Mouse (Mus musculus): ENCODE measurements around the gene Snap25. TPM values are rescaled to one million over a fixed set of nuclear protein-coding genes. Genes with fewer than 3 reads are reported as not detected.

The Snap25 gene
- polyA plus RNA-seq, 1 experiment from 2014 or later, result 0.39 TPM

DNA sequence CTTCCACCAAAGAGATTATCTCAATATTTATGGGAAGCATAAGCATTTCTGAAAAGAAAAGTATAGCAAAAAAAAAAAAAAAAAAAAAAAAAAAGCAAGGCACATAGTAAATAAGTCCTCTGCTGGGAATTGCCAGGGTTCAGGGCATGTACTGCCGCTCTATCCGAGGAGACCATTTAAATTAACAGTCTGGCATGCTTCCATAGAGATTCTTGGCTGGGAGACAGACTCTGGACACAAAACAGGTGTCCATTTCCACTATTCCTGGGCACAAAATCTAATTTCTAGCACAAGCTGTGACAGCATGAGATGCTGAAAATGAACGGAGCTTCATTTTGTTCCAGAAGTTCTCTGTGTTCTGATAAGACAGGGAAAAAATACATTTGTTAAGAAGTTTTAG, 27.1 kb upstream of the Snap25 start:
- Histone ChIP-seq H3K27ac (no peak overlapping the region), H3K4me3 (no peak overlapping the region), H3K9me3 (replicated peaks) (no peaks in the 10 kb centered on the region), H3K4me1 (no peaks in the 10 kb centered on the region), H3K36me3 (no peaks in the 10 kb centered on the region), H3K27me3 (ENCODE audit: low read depth, poor library complexity, severe bottlenecking) (no peaks in the 10 kb centered on the region)
- WGBS, result 93% methylated on average over 3 of the region's 3 CpGs
- no peak for DNase-seq (ENCODE audit: low spot score)

DNA sequence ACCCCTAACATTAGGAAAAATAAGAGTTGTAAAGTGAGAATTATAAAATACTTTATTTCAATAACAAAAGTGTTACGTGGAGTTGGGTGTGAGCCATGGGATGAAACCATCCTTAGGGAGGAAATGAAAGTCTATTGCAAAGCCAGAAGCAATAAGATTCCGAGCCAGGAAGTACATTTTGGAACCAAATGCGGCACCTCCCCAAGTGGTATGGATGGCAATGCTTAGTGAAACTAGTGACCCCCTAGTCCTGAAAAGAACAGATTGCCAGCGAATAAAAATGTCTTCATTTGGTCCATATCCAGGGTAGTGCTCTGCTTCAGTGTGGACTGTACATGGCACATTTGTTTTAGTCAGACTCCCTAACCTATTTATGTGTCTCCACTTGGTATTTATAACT, 25.9 kb upstream of the Snap25 start:
- WGBS, result 89% methylated on average over 4 of the region's 4 CpGs
- no peaks in the 10 kb centered on the region for H3K27me3 ChIP-seq (ENCODE audit: low read depth, poor library complexity, severe bottlenecking)

DNA sequence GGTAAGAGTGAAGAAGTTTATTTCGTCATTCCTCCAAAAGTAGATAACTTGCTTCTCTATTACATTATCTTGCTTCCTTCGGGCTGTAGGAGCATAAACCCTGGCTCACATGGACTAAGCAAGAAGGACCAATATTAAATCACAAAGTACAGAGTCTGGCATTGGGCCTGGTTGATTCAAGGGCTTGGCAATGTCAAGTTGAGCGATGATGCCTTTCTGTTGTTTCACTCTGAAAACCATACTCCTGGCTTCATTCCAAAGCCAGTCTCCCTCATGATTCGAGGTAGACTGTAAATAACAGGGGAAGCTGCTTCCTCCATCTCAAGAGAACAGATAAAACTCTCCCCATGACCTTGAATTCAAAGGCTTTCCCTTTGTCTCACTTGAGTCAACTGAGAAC, 23.8 kb upstream of the Snap25 start:
- Histone ChIP-seq H3K4me1 (no peaks in the 10 kb centered on the region), H3K9me3 (replicated peaks) (no peaks in the 10 kb centered on the region), H3K27ac (no peak overlapping the region), H3K4me3 (no peak overlapping the region), H3K27me3 (ENCODE audit: low read depth, poor library complexity, severe bottlenecking) (no peaks in the 10 kb centered on the region), H3K36me3 (no peaks in the 10 kb centered on the region)
- DNase-seq (ENCODE audit: low spot score), result no peak
- WGBS, result 89% methylated on average over 4 of the region's 4 CpGs

More for the DNA sequence above, 25.9 kb upstream of the Snap25 start:
- Histone ChIP-seq H3K4me1 (no peaks in the 10 kb centered on the region), H3K9me3 (replicated peaks) (no peaks in the 10 kb centered on the region), H3K36me3 (no peaks in the 10 kb centered on the region), H3K27ac (no peak overlapping the region), H3K4me3 (no peak overlapping the region)
- no peak for DNase-seq (ENCODE audit: low spot score)

DNA sequence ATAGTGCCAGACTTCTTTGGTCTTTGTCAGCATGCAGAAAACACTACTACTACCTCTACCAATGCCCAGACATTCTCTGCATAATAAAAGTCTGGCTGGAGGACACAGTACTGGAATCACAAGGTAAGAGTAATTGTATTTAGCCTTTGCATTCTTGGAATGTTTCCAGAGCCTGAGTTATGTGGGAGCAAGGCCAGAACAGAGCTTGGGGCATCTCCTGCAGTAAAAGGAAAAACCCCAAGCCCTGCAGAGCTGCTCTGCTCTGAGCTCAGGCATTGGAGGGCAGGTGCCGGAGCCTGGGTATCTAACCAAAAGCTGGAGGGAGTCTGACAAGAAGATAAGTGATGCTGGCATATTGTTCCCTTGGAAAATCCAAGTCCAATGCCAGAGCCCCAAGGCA, 21.6 kb upstream of the Snap25 start:
- DNase-seq (ENCODE audit: low spot score), result no peak
- WGBS, result 81% methylated on average over 1 of the region's 1 CpGs
- Histone ChIP-seq H3K27ac (no peak overlapping the region), H3K9me3 (replicated peaks) (no peaks in the 10 kb centered on the region), H3K27me3 (ENCODE audit: low read depth, poor library complexity, severe bottlenecking) (no peaks in the 10 kb centered on the region), H3K4me1 (no peaks in the 10 kb centered on the region), H3K36me3 (no peaks in the 10 kb centered on the region), H3K4me3 (no peak overlapping the region)

DNA sequence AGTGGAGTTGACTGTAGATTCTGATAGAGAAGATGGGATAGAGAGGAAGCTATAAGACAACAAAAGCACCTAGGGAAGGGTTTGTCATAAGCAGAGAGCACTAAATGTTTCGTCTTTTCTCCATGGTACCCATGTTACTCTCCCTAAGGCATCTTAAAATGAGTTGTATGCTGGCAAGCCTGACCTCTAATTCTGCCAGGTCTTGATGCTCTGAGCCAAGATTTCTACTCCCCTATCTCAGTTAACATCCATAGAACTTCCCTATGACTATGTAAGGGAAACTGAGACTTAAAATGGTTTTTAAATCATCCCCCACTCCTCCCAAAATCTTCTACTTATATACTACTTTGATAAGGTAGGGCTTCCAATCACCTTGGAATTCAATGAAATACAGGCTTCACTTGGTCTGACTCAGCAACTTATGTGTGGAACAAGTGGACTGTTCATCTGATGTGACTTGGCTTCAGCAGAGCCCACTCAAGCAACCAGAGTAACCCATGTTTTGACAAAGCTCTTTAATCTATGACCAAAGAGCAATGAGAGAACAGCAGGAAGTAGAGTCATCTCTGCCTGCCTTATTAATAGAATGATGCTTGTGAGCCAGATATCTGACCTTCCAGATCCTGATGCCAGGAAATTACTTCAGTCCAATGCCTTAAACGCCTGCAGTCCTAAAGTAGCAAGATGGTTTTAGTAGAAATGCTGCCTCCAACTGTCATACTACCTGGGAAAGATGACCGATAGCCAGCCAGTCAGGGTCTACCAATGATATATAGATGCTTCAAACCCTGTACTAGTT, 13.6 kb upstream of the Snap25 start:
- no peaks in the 10 kb centered on the region for H3K9me3 ChIP-seq (replicated peaks)
- H3K36me3 ChIP-seq, result no peaks in the 10 kb centered on the region
- no peak overlapping the region for H3K4me3 ChIP-seq
- no peaks in the 10 kb centered on the region for H3K4me1 ChIP-seq
- no peaks in the 10 kb centered on the region for H3K27me3 ChIP-seq (ENCODE audit: low read depth, poor library complexity, severe bottlenecking)
- no peak overlapping the region for H3K27ac ChIP-seq
- 81% methylated on average over 3 of the region's 3 CpGs for WGBS
- no peak for DNase-seq (ENCODE audit: low spot score)

DNA sequence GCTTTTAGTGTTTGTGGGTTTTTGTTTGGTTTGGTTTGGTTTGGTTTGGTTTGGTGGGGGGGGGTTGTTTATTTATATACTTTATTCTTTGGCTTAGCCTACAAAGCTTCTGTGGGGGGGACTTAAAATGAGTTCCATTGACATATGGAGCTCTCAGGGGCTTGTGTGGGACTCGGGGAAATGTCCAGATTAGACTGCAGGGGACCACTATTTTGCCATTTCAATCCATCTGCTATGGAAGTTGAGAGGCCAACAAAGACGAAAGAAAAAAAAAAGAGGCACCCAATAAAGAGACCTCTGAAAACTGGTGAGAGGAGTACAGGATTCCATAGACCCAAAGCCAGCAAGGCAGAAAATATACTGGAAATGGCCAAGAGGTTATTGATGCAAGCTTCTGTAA, 9.9 kb upstream of the Snap25 start:
- H3K27me3 ChIP-seq (ENCODE audit: low read depth, poor library complexity, severe bottlenecking), result no peaks in the 10 kb centered on the region
- no peaks in the 10 kb centered on the region for H3K9me3 ChIP-seq (replicated peaks)
- H3K36me3 ChIP-seq, result no peaks in the 10 kb centered on the region
- DNase-seq (ENCODE audit: low spot score), result no peak
- H3K4me3 ChIP-seq, result no peak overlapping the region
- 82% methylated on average over 2 of the region's 2 CpGs for WGBS
- no peaks in the 10 kb centered on the region for H3K4me1 ChIP-seq
- H3K27ac ChIP-seq, result no peak overlapping the region

DNA sequence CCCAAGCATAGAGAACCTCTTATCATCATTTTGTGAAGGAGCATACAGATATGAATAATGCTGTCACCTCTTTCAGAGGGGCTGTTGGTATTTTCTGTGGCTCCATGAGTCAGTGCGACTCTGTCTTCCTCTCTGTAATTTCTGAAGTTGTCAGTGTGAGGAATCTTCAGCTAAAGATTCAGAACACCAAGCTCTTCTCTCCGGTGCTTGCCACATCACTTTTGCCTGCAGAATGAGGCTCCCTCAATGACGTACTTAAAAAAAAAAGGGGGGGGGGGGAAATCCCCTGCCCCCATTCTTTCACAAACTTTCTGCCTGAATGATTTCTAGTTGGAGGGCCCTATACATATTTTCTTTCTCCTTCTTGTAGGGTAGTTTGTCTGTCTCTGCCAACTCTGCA, 2.1 kb upstream of the Snap25 start:
- H3K27me3 ChIP-seq (ENCODE audit: low read depth, poor library complexity, severe bottlenecking), result peaks cover 4% of the 10 kb centered on the region; the same call in 1 of the 2 replicates
- 55% methylated on average over 3 of the region's 3 CpGs for WGBS
- peaks cover 24% of the 10 kb centered on the region for H3K4me1 ChIP-seq
- no peaks in the 10 kb centered on the region for H3K36me3 ChIP-seq
- DNase-seq (ENCODE audit: low spot score), result no peak
- H3K27ac ChIP-seq, result no peak overlapping the region
- no peaks in the 10 kb centered on the region for H3K9me3 ChIP-seq (replicated peaks)
- H3K4me3 ChIP-seq, result no peak overlapping the region

DNA sequence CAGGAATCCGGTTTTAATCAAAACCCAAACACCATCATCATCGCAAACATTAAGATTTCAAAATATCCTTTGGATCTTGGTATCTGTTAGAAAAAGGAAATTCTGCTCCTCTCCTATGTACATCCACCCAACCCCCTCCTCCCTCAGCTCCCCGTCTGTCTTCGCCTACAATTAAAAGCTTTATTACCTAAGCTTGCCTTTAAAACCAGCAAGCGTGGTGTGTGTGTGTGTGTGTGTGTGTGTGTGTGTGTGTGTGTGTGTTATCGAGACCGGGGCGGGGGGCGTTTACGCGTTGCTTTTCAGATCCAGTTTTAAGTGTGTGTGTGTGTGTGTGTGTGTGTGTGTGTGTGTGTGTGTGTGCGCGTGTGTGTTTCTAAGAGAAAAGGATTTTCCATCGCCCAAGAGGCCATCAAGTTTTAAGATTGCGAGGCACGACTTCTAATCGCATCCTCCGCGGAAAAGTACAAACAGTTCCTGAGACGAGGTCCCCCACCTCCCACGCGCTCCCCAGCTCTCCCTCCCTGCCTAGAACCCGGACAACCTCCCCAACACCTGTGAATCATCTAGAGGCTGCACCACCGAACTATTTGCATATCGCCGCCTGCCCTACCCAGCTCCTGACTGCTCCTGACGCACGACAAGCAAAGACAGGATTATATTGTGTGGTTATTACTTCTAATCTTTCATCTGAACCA, 1.4 kb upstream of the Snap25 start:
- peak; percentile 48 for DNase-seq (ENCODE audit: low spot score)
- WGBS, result 7% methylated on average over 22 of the region's 28 CpGs
- H3K27me3 ChIP-seq (ENCODE audit: low read depth, poor library complexity, severe bottlenecking), result peaks cover 4% of the 10 kb centered on the region; the same call in 1 of the 2 replicates
- no peaks in the 10 kb centered on the region for H3K36me3 ChIP-seq
- H3K27ac ChIP-seq, result no peak overlapping the region
- peak overlapping the region; percentile 55 for H3K4me3 ChIP-seq
- peaks cover 24% of the 10 kb centered on the region for H3K4me1 ChIP-seq
- no peaks in the 10 kb centered on the region for H3K9me3 ChIP-seq (replicated peaks)

DNA sequence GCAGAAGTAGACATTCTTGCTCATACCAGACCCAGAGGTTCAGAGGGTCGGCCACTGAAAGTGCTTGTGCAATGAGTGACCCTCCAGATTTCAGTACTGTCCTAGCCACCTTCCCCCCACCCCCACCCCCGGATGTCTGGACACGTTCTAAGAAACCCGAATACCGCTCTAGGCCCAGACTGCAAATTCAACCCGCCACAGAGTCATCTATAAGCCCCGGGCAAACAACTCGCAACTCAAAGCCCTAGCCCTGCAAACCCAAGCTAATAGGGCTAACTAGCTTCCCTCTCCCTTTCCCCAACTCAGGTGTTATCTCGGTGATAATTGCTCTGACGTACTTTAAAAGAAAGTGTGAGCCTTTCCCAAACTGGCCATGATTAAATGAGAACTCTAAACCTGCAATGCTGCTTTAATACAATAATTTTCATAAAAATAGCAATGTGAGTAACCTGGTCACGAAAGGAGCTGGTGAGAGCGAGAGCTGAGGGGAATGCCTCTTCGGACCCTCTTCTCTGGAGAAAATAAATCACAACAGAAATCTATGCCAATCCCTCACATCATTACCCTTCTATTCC, 725 bp upstream of the Snap25 start:
- peaks cover 4% of the 10 kb centered on the region; the same call in 1 of the 2 replicates for H3K27me3 ChIP-seq (ENCODE audit: low read depth, poor library complexity, severe bottlenecking)
- peaks cover 24% of the 10 kb centered on the region for H3K4me1 ChIP-seq
- no peaks in the 10 kb centered on the region for H3K36me3 ChIP-seq
- peak overlapping the region; percentile 55 for H3K4me3 ChIP-seq
- no peak overlapping the region for H3K27ac ChIP-seq
- WGBS, result 1% methylated on average over 13 of the region's 13 CpGs
- H3K9me3 ChIP-seq (replicated peaks), result no peaks in the 10 kb centered on the region
- DNase-seq (ENCODE audit: low spot score), result no peak

DNA sequence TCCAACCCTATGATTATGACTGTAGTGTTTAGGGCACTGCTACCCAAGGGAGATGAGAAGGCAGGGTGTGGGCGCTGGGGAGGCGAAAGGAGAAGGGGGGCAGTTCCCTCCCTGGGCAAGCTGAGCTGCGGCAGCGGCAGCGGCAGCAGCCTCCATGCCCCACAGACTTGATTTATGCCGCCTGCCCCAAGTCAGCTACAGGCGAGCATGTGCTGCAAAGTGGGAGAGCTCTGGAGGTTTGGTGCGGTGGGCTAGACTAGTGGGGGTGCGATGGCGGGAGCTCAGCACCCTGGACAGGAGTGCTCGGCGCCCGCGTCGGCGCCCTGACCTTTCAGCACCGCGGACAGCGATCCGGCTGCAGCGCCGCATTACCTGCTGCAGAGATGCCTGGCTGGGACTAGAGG, 757 bp downstream of the Snap25 start:
- H3K27ac ChIP-seq, result no peak overlapping the region
- peaks cover 24% of the 10 kb centered on the region for H3K4me1 ChIP-seq
- peak; percentile 93 for DNase-seq (ENCODE audit: low spot score)
- peak overlapping the region; percentile 55 for H3K4me3 ChIP-seq
- H3K9me3 ChIP-seq (replicated peaks), result no peaks in the 10 kb centered on the region
- 1% methylated on average over 22 of the region's 22 CpGs for WGBS
- H3K36me3 ChIP-seq, result no peaks in the 10 kb centered on the region
- H3K27me3 ChIP-seq (ENCODE audit: low read depth, poor library complexity, severe bottlenecking), result peaks cover 4% of the 10 kb centered on the region; the same call in 1 of the 2 replicates

DNA sequence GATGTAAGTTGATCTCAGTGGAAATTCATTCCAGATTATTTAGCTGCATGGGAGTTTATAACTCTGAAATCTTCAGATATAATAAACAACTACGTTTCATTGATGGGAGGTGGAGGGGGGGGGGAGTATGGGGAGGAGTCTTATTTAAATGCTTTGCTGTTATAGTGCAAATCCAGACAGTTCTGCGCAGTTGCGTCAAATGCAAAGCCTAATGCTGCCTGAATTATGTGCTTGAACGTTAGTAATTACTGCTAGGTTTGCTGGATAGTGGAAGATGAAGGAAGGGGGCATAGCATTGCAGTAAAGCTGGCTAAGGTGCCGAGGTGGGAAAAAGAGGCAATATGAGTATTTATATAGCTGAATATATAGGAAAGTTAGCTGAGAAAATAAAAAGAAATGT, 2.3 kb downstream of the Snap25 start:
- DNase-seq (ENCODE audit: low spot score), result no peak
- H3K27ac ChIP-seq, result no peak overlapping the region
- peaks cover 4% of the 10 kb centered on the region; the same call in 1 of the 2 replicates for H3K27me3 ChIP-seq (ENCODE audit: low read depth, poor library complexity, severe bottlenecking)
- H3K4me1 ChIP-seq, result peaks cover 24% of the 10 kb centered on the region
- no peaks in the 10 kb centered on the region for H3K9me3 ChIP-seq (replicated peaks)
- 80% methylated on average over 5 of the region's 5 CpGs for WGBS
- H3K4me3 ChIP-seq, result no peak overlapping the region
- no peaks in the 10 kb centered on the region for H3K36me3 ChIP-seq

DNA sequence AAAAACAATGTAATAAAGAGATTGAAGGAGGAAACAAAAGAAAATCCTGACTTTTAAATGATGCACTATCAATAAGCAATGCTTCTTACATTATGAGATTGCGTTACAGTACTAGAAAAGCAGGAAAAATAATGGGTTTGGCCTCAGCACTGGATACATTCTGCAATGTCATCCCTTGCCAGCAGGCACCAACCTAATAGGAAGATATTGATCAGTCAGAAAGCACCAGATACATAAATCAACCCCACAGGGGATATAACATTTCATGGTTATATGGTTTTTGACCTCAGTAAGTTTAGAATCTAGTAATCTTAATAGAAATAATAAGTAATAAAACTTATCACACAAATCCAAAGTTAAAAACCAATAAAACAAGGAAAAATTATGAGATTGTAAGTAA, 3.1 kb downstream of the Snap25 start:
- no peak for DNase-seq (ENCODE audit: low spot score)

DNA sequence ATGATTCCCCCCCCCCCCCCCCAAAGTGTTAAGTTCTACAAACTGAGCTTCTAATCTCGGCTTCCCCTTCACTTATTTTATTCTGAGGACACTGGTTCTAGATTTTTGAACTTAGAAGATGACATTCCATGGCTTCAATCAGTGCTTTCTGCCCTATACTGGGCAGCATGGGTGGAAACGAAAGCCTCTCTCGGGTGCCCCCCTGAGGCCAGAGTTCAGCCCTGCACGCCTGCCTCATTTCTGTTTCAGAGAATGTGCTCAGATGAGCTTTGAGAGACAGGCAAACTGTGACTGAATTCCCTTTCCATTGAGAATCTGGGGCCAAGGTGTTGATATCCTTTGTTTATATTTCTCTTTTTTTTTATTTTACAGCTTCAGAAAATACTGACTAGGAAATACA, 7.0 kb downstream of the Snap25 start:
- Histone ChIP-seq H3K27ac (no peak overlapping the region), H3K4me3 (no peak overlapping the region), H3K27me3 (ENCODE audit: low read depth, poor library complexity, severe bottlenecking) (no peaks in the 10 kb centered on the region), H3K9me3 (replicated peaks) (no peaks in the 10 kb centered on the region), H3K4me1 (no peaks in the 10 kb centered on the region), H3K36me3 (no peaks in the 10 kb centered on the region)
- 26% methylated on average over 4 of the region's 4 CpGs for WGBS
- DNase-seq (ENCODE audit: low spot score), result peak; percentile 47

More for the DNA sequence above, 3.1 kb downstream of the Snap25 start:
- 93% methylated on average over 1 of the region's 1 CpGs for WGBS
- H3K4me1 ChIP-seq, result peaks cover 24% of the 10 kb centered on the region
- H3K36me3 ChIP-seq, result no peaks in the 10 kb centered on the region
- no peaks in the 10 kb centered on the region for H3K9me3 ChIP-seq (replicated peaks)
- no peak overlapping the region for H3K27ac ChIP-seq
- H3K4me3 ChIP-seq, result no peak overlapping the region
- peaks cover 4% of the 10 kb centered on the region; the same call in 1 of the 2 replicates for H3K27me3 ChIP-seq (ENCODE audit: low read depth, poor library complexity, severe bottlenecking)
